In genomic region chr10:127310523-127311475, GRCm38 (mm10) we compare ENCODE assay signal across 8 mouse cellular contexts. TPM values are rescaled to one million over a fixed set of nuclear protein-coding genes. Genes with fewer than 3 reads are reported as not detected.
DNase-seq lines count a peak whose midpoint lies in the region; ATAC-seq and TF ChIP-seq lines count a peak whose summit lies in the region.

No protein-coding gene starts in this region.

- peaks cover 2% of the 10 kb centered on the region; the same call in 1 of the 2 replicates for H3K4me1 ChIP-seq in lung, adult 2 months (ENCODE audit: control insufficient read depth, insufficient read depth, low read length)
- H3K4me1 ChIP-seq in heart, embryonic 16.5 days (ENCODE audit: control insufficient read depth, insufficient read depth, low read length) = peaks cover 11% of the 10 kb centered on the region
- peaks cover 16% of the 10 kb centered on the region for H3K4me1 ChIP-seq in liver, embryonic 16.5 days (ENCODE audit: control insufficient read depth, low read depth, low read length)
- peaks cover 10% of the 10 kb centered on the region; the same call in 1 of the 2 replicates for H3K4me1 ChIP-seq in stomach, embryonic 16.5 days (ENCODE audit: control insufficient read depth, insufficient read depth, low read length)

- H3K9ac ChIP-seq in heart, embryonic 16.5 days (ENCODE audit: low read length) = peak overlapping the region; percentile 84
- H3K9ac ChIP-seq in liver, embryonic 16.5 days (ENCODE audit: low read depth, low read length) = peak overlapping the region; percentile 96
- H3K9ac ChIP-seq in stomach, embryonic 16.5 days (ENCODE audit: low read length) = peak overlapping the region; percentile 91

- TF ChIP-seq POLR2A in lung, adult 2 months (IDR thresholded peaks at IDR 0.05; ENCODE audit: borderline replicate concordance, extremely low read depth, low read depth, low read length) = no peak; the same call in 1 of the 2 replicates

- peak overlapping the region; percentile 77 for H3K4me2 ChIP-seq in heart, embryonic 16.5 days (ENCODE audit: low read depth, low read length)
- peak overlapping the region; percentile 83 for H3K4me2 ChIP-seq in liver, embryonic 16.5 days (ENCODE audit: low read depth, low read length)
- peak overlapping the region; percentile 85 for H3K4me2 ChIP-seq in stomach, embryonic 16.5 days (ENCODE audit: low read depth, low read length)

- H3K27me3 ChIP-seq in heart, embryonic 16.5 days (ENCODE audit: control insufficient read depth, insufficient read depth, low read length) = no peaks in the 10 kb centered on the region
- no peaks in the 10 kb centered on the region for H3K27me3 ChIP-seq in liver, embryonic 16.5 days (ENCODE audit: control insufficient read depth, insufficient read depth, low read depth, low read length)
- H3K27me3 ChIP-seq in stomach, embryonic 16.5 days (ENCODE audit: control insufficient read depth, insufficient read depth, low read length) = no peaks in the 10 kb centered on the region

- TF ChIP-seq CTCF in lung, adult 2 months (IDR thresholded peaks at IDR 0.05; ENCODE audit: insufficient read depth, low read length) = no peak

- H3K27ac ChIP-seq in heart, embryonic 16.5 days (ENCODE audit: low read length) = peak overlapping the region; percentile 53; the same call in 1 of the 2 replicates
- H3K27ac ChIP-seq in liver, embryonic 16.5 days (ENCODE audit: low read length) = peak overlapping the region; percentile 94
- H3K27ac ChIP-seq in stomach, embryonic 16.5 days (ENCODE audit: low read length) = peak overlapping the region; percentile 66

- H3K4me3 ChIP-seq in lung, adult 2 months (replicated peaks; ENCODE audit: extremely low read depth, low read depth, low read length) = peak overlapping the region; percentile 92
- peak overlapping the region; percentile 80 for H3K4me3 ChIP-seq in heart, embryonic 16.5 days (ENCODE audit: low read length)
- H3K4me3 ChIP-seq in liver, embryonic 16.5 days (ENCODE audit: low read depth, low read length) = peak overlapping the region; percentile 90
- peak overlapping the region; percentile 76 for H3K4me3 ChIP-seq in stomach, embryonic 16.5 days (replicated peaks; ENCODE audit: low read length)

- WGBS in lung, adult 2 months = 33% methylated on average over 23 of the region's 23 CpGs
- WGBS in heart, embryonic 16.5 days = 35% methylated on average over 23 of the region's 23 CpGs
- WGBS in liver, embryonic 16.5 days (ENCODE audit: insufficient replicate concordance) = 17% methylated on average over 23 of the region's 23 CpGs
- 31% methylated on average over 23 of the region's 23 CpGs for WGBS in stomach, embryonic 16.5 days

- peaks cover 22% of the 10 kb centered on the region for H3K36me3 ChIP-seq in heart, embryonic 16.5 days (ENCODE audit: control insufficient read depth, insufficient read depth)
- peaks cover 32% of the 10 kb centered on the region for H3K36me3 ChIP-seq in liver, embryonic 16.5 days (ENCODE audit: control insufficient read depth, insufficient read depth)
- H3K36me3 ChIP-seq in stomach, embryonic 16.5 days (ENCODE audit: control insufficient read depth, insufficient read depth, low read length) = peaks cover 17% of the 10 kb centered on the region; the same call in 1 of the 2 replicates

- no peaks in the 10 kb centered on the region for H3K9me3 ChIP-seq in heart, embryonic 16.5 days (replicated peaks; ENCODE audit: control insufficient read depth, low read length)
- no peaks in the 10 kb centered on the region for H3K9me3 ChIP-seq in liver, embryonic 16.5 days (replicated peaks; ENCODE audit: control insufficient read depth, low read length)
- no peaks in the 10 kb centered on the region for H3K9me3 ChIP-seq in stomach, embryonic 16.5 days (replicated peaks; ENCODE audit: control insufficient read depth, low read length)

- ATAC-seq in heart, embryonic 16.5 days (replicated peaks; ENCODE audit: extremely low read depth, insufficient read depth, low FRiP score) = peak; percentile 17; the same call in 1 of the 2 replicates
- ATAC-seq in liver, embryonic 16.5 days (ENCODE audit: low read depth) = peak; percentile 42
- ATAC-seq in stomach, embryonic 16.5 days (ENCODE audit: insufficient read depth, low FRiP score) = peak; percentile 30; the same call in 1 of the 2 replicates

- no peak for DNase-seq in lung, adult 2 months
- DNase-seq in lung, postnatal 14 days = no peak
- DNase-seq in c-Kit-negative CD71-positive TER-119-positive erythroid progenitor cells, embryonic 14.5 days (ENCODE audit: low read depth, low spot score) = peak; percentile 46
- no peak for DNase-seq in cerebellum, adult 11-12 months
- DNase-seq in frontal cortex, postnatal 25 days (ENCODE audit: low spot score in 2 of 2) = no peak

RNA-seq across cellular contexts. Expression of gene Mars, which starts 0.8 kb away (rescaled TPM):
- polyA plus RNA-seq in lung, adult 2 months (2012; rRNA removed) = 35.4 and 36.9 TPM in 2 replicates
- 80.4 and 81.2 TPM in 2 replicates for polyA plus RNA-seq in heart, embryonic 16.5 days (2015; fragmentation: Nextera tagmentation; extraction: Ambion mirVana)
- polyA plus RNA-seq in liver, embryonic 16.5 days (2015; fragmentation: Nextera tagmentation; extraction: Ambion mirVana) = 100 and 109 TPM in 2 replicates
- 98.9 and 104 TPM in 2 replicates for polyA plus RNA-seq in stomach, embryonic 16.5 days (2015; fragmentation: Nextera tagmentation; extraction: Ambion mirVana)

RNA-seq across cellular contexts. Expression of gene Arhgap9, which starts 11.0 kb away (rescaled TPM):
- 18.2 and 19.2 TPM in 2 replicates for polyA plus RNA-seq in lung, adult 2 months (2012; rRNA removed)
- polyA plus RNA-seq in heart, embryonic 16.5 days (2015; fragmentation: Nextera tagmentation; extraction: Ambion mirVana) = 7.5 and 15.9 TPM in 2 replicates
- 12.2 and 13.2 TPM in 2 replicates for polyA plus RNA-seq in liver, embryonic 16.5 days (2015; fragmentation: Nextera tagmentation; extraction: Ambion mirVana)
- 4.2 and 6.6 TPM in 2 replicates for polyA plus RNA-seq in stomach, embryonic 16.5 days (2015; fragmentation: Nextera tagmentation; extraction: Ambion mirVana)

RNA-seq across cellular contexts. Expression of gene Mbd6, which starts 22.0 kb away (rescaled TPM):
- polyA plus RNA-seq in lung, adult 2 months (2012; rRNA removed) = 52.2 and 57.6 TPM in 2 replicates
- polyA plus RNA-seq in heart, embryonic 16.5 days (2015; fragmentation: Nextera tagmentation; extraction: Ambion mirVana) = 11.4 and 11.7 TPM in 2 replicates
- 5.7 and 6.5 TPM in 2 replicates for polyA plus RNA-seq in liver, embryonic 16.5 days (2015; fragmentation: Nextera tagmentation; extraction: Ambion mirVana)
- 8.6 and 11.6 TPM in 2 replicates for polyA plus RNA-seq in stomach, embryonic 16.5 days (2015; fragmentation: Nextera tagmentation; extraction: Ambion mirVana)

RNA-seq across cellular contexts. Expression of gene Gli1, which starts 31.0 kb away (rescaled TPM):
- polyA plus RNA-seq in lung, adult 2 months (2012; rRNA removed) = 11.1 and 11.2 TPM in 2 replicates
- polyA plus RNA-seq in heart, embryonic 16.5 days (2015; fragmentation: Nextera tagmentation; extraction: Ambion mirVana) = 0.91 and 1.4 TPM in 2 replicates
- 0.15 and 0.21 TPM in 2 replicates for polyA plus RNA-seq in liver, embryonic 16.5 days (2015; fragmentation: Nextera tagmentation; extraction: Ambion mirVana)
- 9.8 and 9.9 TPM in 2 replicates for polyA plus RNA-seq in stomach, embryonic 16.5 days (2015; fragmentation: Nextera tagmentation; extraction: Ambion mirVana)

RNA-seq across cellular contexts. Expression of gene Inhbe, which starts 43.4 kb away (rescaled TPM):
- polyA plus RNA-seq in lung, adult 2 months (2012; rRNA removed) = 0.02 TPM in 1 of 2 replicates, not detected in the other
- polyA plus RNA-seq in heart, embryonic 16.5 days (2015; fragmentation: Nextera tagmentation; extraction: Ambion mirVana) = 0.04 TPM in 1 of 2 replicates, not detected in the other
- polyA plus RNA-seq in liver, embryonic 16.5 days (2015; fragmentation: Nextera tagmentation; extraction: Ambion mirVana) = 0.78 and 0.99 TPM in 2 replicates
- polyA plus RNA-seq in stomach, embryonic 16.5 days (2015; fragmentation: Nextera tagmentation; extraction: Ambion mirVana) = 0.06 TPM in 1 of 2 replicates, not detected in the other
